Mouse (Mus musculus) lung, embryonic 15.5 days (tissue): Measurements from ENCODE around the gene Srsf2. TPM values are rescaled to one million over a fixed set of nuclear protein-coding genes. Genes with fewer than 3 reads are reported as not detected.
"Not testable (repeated sequence)": the region's sequence is repeated elsewhere in the genome, so short reads cannot be mapped to it uniquely, and the experiment has no call there.

Experiments
- ATAC-seq: fragments of 200-750 bp; cut with Nextera tagmentation; 2 replicates; pipeline ENCODE4 v1.8.0; 2017; ENCODE audit warnings: moderate number of reproducible peaks, borderline replicate concordance; ENCODE audit not compliant: low FRiP score, low TSS enrichment; ENCODE audit errors: extremely low read depth
- H3K27ac ChIP-seq: fragments of 300-500 bp; sonication (generic); 2 replicates; pipeline ENCODE4 v1.5.1; 2015; ENCODE audit warnings: moderate library complexity, mild to moderate bottlenecking, inconsistent platforms
- H3K27me3 ChIP-seq: fragments of 300-500 bp; sonication (generic); 2 replicates; pipeline ENCODE4 v1.6.1; 2015; ENCODE audit warnings: inconsistent platforms
- H3K36me3 ChIP-seq: fragments of 300-500 bp; sonication (generic); 2 replicates; pipeline ENCODE4 v1.6.1; 2015; ENCODE audit warnings: inconsistent platforms
- H3K4me1 ChIP-seq: fragments of 300-500 bp; sonication (generic); 2 replicates; pipeline ENCODE4 v1.6.1; 2015; ENCODE audit warnings: inconsistent platforms
- H3K4me2 ChIP-seq: fragments of 300-500 bp; sonication (generic); 2 replicates; pipeline ENCODE4 v1.6.1; 2015; ENCODE audit warnings: inconsistent platforms, mild to moderate bottlenecking, moderate library complexity
- H3K4me3 ChIP-seq: fragments of 300-500 bp; sonication (generic); 2 replicates; pipeline ENCODE4 v1.5.1; 2015; ENCODE audit warnings: mild to moderate bottlenecking, inconsistent platforms
- H3K9ac ChIP-seq: fragments of 300-500 bp; sonication (generic); 2 replicates; pipeline ENCODE4 v1.6.1; 2015; ENCODE audit warnings: inconsistent platforms
- H3K9me3 ChIP-seq: fragments of 300-500 bp; sonication (generic); 2 replicates; pipeline ENCODE4 v1.6.1; 2016; ENCODE audit warnings: inconsistent platforms
- WGBS: fragments of 180-500 bp; shearing (Covaris S2); methylation state at CpG from one replicate; pipeline ENCODE4 v1.1.7; 2015; 5-methylcytosine and 5-hydroxymethylcytosine counted together
- polyA plus RNA-seq: library from polyadenylated mRNA; unstranded; fragments of >200 nt; fragmentation: Nextera tagmentation; extraction: Ambion mirVana; gene quantifications from 2 replicates; pipeline ENCODE4 v1.2.1, GENCODE M21; 2015

Gene Srsf2
- polyA plus RNA-seq = 857 and 876 TPM in 2 replicates

DNA sequence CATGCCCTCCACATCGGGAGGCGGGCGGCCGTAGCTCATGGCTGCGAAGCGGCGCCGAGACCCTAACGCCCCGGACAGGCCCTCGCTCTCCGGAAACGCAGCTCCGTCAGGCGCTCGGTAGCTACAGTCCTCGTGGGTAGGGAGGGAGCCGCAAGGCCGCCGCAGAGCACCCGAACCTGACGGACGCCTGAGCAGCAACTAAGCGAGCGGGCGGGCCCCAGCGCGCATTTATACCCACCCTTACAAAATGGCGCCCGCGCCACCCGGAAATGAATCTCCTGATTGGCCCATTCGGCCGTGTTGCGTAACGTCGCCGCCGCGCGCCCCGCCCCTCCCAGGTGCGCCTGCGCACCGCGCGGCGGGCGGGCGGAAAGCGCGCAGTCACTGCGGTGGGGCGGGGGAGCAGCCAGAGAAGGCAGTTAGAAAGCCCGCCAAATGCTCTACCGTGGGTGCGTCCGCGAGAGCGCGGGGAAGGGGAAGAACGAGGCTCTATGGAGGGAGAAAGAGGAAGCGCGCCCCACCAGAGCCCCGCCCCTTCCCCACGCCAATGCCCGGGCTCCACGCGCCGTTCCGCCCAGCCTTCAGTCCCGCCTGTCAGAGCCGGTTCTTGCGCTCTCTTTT, at the start of gene Srsf2:
Gene Srsf2, minus strand, starts transcription at position 204 of the 621 bp plus-strand sequence.
- Histone ChIP-seq H3K36me3 (peaks cover 34% of the 10 kb centered on the region), H3K27ac (peak within 1 kb of the TSS; percentile 100), H3K4me1 (peaks cover 32% of the 10 kb centered on the region), H3K4me2 (peak within 1 kb of the TSS; percentile 77), H3K9ac (peak within 1 kb of the TSS; percentile 95), H3K27me3 (no peaks in the 10 kb centered on the region), H3K4me3 (peak within 1 kb of the TSS; percentile 84), H3K9me3 (no peaks in the 10 kb centered on the region)
- ATAC-seq = peak; percentile 92
- WGBS = under 1% methylated on average over 74 of the region's 74 CpGs

DNA sequence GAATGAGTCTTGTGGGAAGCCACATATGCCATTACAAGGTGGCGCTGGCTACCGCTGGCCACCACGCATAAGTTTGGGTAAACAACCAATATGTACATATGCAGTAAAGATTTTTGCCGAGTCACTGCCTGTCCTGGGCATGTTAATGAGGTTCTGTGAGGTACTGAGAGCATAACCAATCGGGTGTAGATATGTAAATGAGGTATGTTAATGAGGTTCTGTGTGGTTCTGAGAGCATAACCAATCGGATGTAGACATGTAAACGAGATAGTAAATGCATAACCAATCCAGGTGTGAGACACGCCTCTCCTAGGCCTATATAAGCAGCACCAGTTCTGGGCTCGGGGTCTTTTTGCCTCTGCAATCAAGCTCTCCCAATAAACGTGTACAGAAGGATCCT, 49.7 kb upstream of the Srsf2 start:
- not testable (repeated sequence) for H3K36me3 ChIP-seq, H3K4me2 ChIP-seq, H3K27ac ChIP-seq, H3K4me3 ChIP-seq, ATAC-seq, H3K9me3 ChIP-seq, H3K9ac ChIP-seq
- 82% methylated on average over 10 of the region's 10 CpGs for WGBS
- Histone ChIP-seq H3K4me1 (peaks cover 13% of the 10 kb centered on the region; the same call in 1 of the 2 replicates), H3K27me3 (peaks cover 25% of the 10 kb centered on the region)

DNA sequence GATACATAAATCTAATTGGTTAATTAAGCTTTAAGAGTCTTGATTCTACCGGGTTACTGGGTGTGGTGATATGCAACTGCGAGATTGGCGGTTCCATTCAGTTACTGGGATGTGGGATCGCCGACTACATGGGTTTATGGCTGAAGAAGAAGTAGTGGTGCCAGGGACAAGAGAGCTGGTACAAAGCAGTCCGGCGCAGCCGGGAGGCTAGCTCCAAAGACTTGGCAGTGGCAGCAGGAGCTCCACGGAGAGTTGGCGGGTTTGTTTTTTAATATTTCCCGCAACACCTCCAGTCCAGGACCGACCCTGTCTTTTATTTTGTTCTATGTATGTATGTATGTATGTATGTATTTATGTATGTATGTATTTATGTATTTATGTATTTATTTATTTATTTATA, 46.4 kb upstream of the Srsf2 start:
- Histone ChIP-seq H3K4me2 (no peak overlapping the region), H3K9me3 (no peaks in the 10 kb centered on the region), H3K9ac (no peak overlapping the region), H3K27ac (no peak overlapping the region), H3K36me3 (no peaks in the 10 kb centered on the region), H3K27me3 (peaks cover 5% of the 10 kb centered on the region), H3K4me1 (no peaks in the 10 kb centered on the region), H3K4me3 (no peak overlapping the region)
- 88% methylated on average over 12 of the region's 12 CpGs for WGBS
- ATAC-seq = no peak

DNA sequence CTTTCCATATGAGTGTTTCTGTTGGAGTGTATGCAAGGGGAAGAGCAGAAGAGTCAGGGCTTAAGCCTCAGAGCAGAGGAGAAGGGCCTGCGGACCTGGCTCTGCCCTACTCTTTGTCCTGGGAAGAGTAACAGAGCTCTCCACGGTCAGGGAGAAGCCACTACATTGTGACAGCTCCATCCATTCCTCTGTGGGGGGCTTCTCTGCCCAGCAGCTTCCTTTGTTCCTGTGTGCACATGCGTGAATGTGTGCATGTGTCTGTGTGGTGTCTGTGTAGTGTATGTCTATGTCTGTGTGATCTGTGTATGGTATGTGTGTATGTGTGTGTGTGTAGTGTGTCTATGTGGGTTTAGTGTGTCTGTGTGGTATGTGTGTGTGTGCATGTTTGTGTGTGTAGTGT, 42.5 kb upstream of the Srsf2 start:
- H3K4me2 ChIP-seq = no peak overlapping the region
- no peak overlapping the region for H3K27ac ChIP-seq
- ATAC-seq = no peak
- H3K27me3 ChIP-seq = 0 out of 2 replicates have a peak, but pooled peaks cover 4% of the 10 kb centered on the region
- H3K4me3 ChIP-seq = no peak overlapping the region
- no peak overlapping the region for H3K9ac ChIP-seq
- H3K36me3 ChIP-seq = no peaks in the 10 kb centered on the region
- 62% methylated on average over 3 of the region's 3 CpGs for WGBS
- H3K4me1 ChIP-seq = peaks cover 5% of the 10 kb centered on the region; the same call in 1 of the 2 replicates
- no peaks in the 10 kb centered on the region for H3K9me3 ChIP-seq

DNA sequence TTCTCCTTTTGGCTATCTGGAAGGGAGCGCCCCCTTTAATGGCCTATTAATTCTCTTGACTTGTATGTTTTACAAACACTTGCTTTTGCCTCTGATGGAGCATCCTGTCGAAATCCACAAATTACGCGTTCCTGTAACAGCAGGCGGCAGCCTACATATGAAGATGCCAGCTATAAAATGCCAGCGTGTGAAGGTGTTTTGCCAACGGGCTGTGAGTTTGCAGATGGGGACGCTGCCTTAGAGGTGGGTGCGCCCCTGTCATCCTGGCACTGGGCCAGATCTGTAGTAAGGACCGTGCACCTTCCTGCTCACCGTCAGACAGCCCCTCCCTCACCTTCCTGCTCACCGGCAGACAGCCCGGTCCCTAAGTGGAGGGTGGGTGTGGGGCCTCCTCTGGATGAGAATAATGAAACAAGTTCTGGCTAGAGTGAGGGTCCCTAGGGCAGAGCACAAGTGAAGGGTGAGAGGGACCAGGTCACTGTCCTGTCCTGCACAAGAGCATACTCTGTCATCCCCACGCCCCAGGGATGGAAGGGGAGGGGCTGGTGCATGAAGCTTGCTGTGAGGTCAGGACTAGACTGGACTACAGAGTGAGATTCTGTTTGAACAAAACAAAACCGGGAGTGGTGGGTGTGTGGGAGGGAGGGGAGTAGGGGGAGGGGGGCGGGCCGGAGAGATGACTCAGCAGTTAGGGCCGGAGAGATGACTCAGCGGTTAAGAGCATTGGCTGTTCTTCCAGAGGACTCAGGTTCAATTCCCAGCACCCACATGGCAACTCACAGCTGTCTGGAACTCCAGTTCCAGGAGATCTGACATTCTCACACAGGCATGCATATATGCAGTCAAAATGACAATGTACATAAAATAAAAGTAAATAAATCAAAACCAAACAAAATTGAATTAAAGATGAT, 40.9 kb upstream of the Srsf2 start:
- Histone ChIP-seq H3K9me3 (no peaks in the 10 kb centered on the region), H3K4me2 (peak overlapping the region; percentile 17), H3K4me1 (peaks cover 5% of the 10 kb centered on the region; the same call in 1 of the 2 replicates), H3K9ac (no peak overlapping the region), H3K4me3 (no peak overlapping the region), H3K27me3 (0 out of 2 replicates have a peak, but pooled peaks cover 4% of the 10 kb centered on the region), H3K36me3 (no peaks in the 10 kb centered on the region), H3K27ac (no peak overlapping the region)
- WGBS = 54% methylated on average over 19 of the region's 19 CpGs
- peak; percentile 58; the same call in 1 of the 2 replicates for ATAC-seq

DNA sequence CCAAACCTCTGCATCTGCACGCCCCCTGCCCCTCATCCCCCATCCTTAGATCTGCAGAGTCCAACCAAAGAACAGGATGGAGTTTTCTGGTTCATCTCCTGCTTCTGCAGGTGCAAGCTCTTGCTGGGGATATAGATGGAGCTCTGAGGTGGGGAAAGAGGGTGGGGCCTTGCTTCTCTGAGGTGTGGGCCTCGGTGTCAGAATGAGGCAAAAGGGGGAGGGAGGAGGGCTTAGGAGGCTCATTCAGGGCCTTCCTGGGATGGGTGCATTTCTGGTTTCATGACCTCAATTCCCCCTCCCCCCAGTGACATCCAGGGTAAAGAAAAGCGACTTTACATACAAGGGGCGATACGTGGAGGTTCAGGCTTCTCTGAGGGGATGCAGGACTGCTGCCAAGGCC, 34.2 kb upstream of the Srsf2 start:
- Histone ChIP-seq H3K27ac (no peak overlapping the region), H3K4me2 (no peak overlapping the region), H3K27me3 (no peaks in the 10 kb centered on the region), H3K4me3 (no peak overlapping the region), H3K9me3 (no peaks in the 10 kb centered on the region), H3K36me3 (no peaks in the 10 kb centered on the region), H3K9ac (no peak overlapping the region), H3K4me1 (no peaks in the 10 kb centered on the region)
- no peak for ATAC-seq
- whole genome bisulfite sequencing = 59% methylated on average over 5 of the region's 5 CpGs

DNA sequence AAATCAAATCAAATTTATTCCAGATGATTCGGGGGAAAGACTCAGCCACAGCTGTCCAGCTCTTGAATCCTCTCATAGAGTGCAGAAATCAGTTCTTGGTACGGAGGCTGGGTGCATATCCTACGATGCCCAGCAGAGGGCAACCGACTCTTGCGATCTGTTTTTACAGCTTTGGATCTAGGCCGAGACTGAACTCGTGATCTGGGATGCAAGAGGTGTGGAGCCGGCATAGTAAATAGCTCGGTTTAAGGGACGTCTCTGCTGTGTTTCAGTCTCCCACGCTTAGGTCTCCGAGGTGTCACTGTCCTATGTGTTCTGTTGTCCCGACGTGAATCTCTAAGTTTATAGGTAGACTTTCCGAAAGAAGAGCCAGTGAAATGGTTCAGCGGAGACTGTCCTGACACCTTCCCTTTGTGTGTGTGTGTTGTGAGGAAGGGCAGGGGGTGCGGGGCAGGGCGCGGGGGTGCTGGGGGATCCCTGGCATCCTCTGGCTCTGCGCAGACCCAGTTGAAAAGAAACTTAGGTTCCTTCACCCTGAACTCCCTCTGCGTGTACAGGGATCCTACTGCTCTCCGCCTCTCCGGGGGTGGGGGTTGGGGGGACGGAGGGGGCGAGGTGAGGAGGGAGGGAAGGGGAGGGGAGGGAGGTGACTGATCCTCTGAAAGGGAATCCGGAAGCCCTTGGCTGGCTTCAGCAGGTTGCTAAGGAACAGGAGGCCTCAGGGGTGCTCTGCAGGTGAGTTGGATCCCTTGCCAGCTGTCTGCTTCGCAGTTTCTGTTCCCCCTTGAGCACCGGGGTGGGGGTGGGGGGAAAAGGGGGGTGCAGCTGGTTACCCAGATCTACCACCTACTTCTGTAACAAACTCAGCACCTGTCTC, 32.6 kb upstream of the Srsf2 start:
- no peak overlapping the region for H3K27ac ChIP-seq
- H3K4me3 ChIP-seq = peak overlapping the region; percentile 25
- H3K27me3 ChIP-seq = no peaks in the 10 kb centered on the region
- H3K4me1 ChIP-seq = no peaks in the 10 kb centered on the region
- ATAC-seq = peak; percentile 66; the same call in 1 of the 2 replicates
- WGBS = 4% methylated on average over 27 of the region's 28 CpGs
- H3K9ac ChIP-seq = no peak overlapping the region
- H3K9me3 ChIP-seq = no peaks in the 10 kb centered on the region
- peak overlapping the region; percentile 56 for H3K4me2 ChIP-seq
- H3K36me3 ChIP-seq = no peaks in the 10 kb centered on the region

DNA sequence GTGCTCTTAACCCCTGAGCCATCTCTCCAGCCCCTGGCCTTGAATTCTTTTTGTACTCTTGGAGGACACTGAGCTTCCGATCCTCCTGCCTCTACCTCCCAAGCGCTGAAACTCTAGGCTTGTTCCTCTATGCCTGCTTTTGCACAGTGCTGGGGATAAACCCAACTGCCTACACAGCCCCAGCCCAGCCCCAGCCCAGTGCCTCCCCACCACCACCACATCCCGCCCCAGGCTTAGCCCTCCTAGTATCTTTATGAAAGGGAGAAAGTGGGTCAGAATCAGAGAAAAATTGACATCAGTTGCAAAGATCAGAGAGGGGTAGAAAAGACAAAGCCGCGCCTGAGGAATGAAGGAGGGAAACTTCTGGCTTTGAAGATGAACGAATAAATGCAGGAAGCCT, 31.2 kb upstream of the Srsf2 start:
- WGBS = 83% methylated on average over 6 of the region's 6 CpGs

DNA sequence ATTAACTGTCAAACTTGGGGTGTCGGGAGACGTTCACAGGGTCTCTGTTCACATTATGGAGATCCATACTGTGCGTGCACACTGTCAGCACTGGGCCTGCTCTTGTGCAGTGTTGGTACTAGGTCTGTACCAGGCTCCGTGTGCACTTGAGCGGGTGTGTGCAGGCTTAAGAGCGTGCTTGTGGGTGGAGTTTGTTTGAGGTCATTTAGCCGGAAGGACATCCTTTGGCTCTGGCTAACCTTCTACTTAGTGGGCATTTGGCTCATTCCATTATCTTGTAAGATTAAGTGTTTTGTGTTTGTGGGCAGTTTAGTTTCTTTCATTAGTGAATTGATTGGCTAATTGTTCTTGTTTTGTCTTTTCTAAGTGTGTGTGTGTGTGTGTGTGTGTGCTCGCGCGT, 29.6 kb upstream of the Srsf2 start:
- H3K27ac ChIP-seq = no peak overlapping the region
- H3K36me3 ChIP-seq = no peaks in the 10 kb centered on the region
- H3K9me3 ChIP-seq = no peaks in the 10 kb centered on the region
- H3K4me2 ChIP-seq = no peak overlapping the region
- no peak overlapping the region for H3K4me3 ChIP-seq
- no peaks in the 10 kb centered on the region for H3K27me3 ChIP-seq
- H3K9ac ChIP-seq = no peak overlapping the region
- 56% methylated on average over 10 of the region's 10 CpGs for WGBS
- no peaks in the 10 kb centered on the region for H3K4me1 ChIP-seq
- ATAC-seq = no peak

More for the DNA sequence above, 31.2 kb upstream of the Srsf2 start:
- H3K27ac ChIP-seq = no peak overlapping the region
- no peaks in the 10 kb centered on the region for H3K36me3 ChIP-seq
- no peak for ATAC-seq
- H3K4me3 ChIP-seq = no peak overlapping the region
- no peak overlapping the region for H3K4me2 ChIP-seq
- no peak overlapping the region for H3K9ac ChIP-seq
- H3K4me1 ChIP-seq = no peaks in the 10 kb centered on the region
- no peaks in the 10 kb centered on the region for H3K27me3 ChIP-seq
- no peaks in the 10 kb centered on the region for H3K9me3 ChIP-seq

DNA sequence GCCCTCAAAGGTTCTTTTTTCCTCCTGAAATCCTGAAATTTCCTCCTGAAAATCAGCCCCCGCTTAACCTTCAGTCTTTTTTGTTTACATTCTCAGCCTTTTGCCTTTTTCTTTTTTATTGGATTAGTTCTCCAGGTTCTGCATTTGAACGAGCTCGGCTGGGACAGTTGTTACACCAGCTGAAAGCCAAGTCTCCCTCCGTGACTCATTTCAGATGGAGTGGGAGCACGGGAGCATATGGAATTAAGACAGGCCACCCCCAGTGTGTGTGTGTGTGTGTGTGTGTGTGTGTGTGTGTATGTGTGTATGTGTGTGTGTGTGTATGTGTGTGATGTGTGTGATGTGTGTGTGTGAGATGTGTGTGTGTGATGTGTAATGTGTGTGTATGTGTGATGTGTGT, 28.5 kb upstream of the Srsf2 start:
- no peak for ATAC-seq
- WGBS = 37% methylated on average over 5 of the region's 5 CpGs
- H3K27ac ChIP-seq = no peak overlapping the region
- H3K4me1 ChIP-seq = no peaks in the 10 kb centered on the region
- no peaks in the 10 kb centered on the region for H3K36me3 ChIP-seq
- no peaks in the 10 kb centered on the region for H3K9me3 ChIP-seq
- no peak overlapping the region for H3K9ac ChIP-seq
- no peak overlapping the region for H3K4me3 ChIP-seq
- H3K4me2 ChIP-seq = no peak overlapping the region
- H3K27me3 ChIP-seq = no peaks in the 10 kb centered on the region

DNA sequence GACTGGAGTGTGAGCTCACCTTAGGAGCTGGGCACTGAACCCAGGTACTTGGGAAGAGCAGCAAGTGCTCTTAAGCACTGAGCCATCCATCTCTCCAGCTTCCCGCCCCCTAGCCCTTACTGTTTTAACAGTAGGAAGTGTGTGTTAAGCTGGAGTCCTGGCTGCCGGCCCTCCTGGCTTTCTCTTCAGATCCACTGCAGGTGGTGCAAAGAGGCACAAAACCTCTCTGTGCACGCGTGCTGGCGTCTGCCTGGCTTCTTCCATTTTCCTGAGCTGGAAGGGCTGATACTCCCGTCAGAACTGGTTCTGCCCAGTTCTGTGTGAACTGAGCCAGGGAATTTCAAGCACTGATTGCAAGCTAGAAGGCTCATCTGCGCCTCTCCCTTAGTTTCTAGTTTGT, 27.9 kb upstream of the Srsf2 start:
- Histone ChIP-seq H3K27ac (no peak overlapping the region), H3K9ac (no peak overlapping the region), H3K27me3 (no peaks in the 10 kb centered on the region), H3K36me3 (no peaks in the 10 kb centered on the region), H3K4me3 (no peak overlapping the region), H3K4me2 (no peak overlapping the region), H3K9me3 (no peaks in the 10 kb centered on the region), H3K4me1 (no peaks in the 10 kb centered on the region)
- 44% methylated on average over 7 of the region's 7 CpGs for WGBS
- ATAC-seq = no peak
